In the genomic region with DNA sequence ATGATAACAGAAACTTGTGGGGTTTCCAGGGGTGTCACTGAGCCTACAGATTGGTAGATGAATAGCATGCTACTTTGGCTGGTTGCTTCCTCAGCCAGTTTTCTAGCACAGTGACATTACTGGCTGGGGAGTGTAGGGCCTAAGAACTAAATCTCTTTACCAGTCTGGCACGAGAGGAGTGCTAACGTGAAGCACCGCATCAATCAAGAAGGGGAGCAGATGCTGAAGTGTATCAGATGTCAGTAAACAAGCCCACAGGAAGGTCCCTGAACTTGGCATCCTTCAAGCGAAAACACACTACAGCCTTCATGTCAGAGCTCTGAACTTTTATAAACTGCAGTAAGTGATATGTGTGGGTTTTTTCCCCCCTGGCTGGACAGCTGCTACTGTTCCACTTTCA, we compare ENCODE assay signal across 16 mouse cellular contexts.
A peak's percentile ranks its signal among the peaks of the same experiment; 100 is the strongest.
DNase-seq lines count a peak whose midpoint lies in the region; ATAC-seq and TF ChIP-seq lines count a peak whose summit lies in the region.
"Had no signal": no experiment of that assay in that cellular context is flagged by ENCODE, and none has a peak within 500 bp of the region (broad histone marks: within the 10 kb centered on the region; RNA-seq: fewer than 3 reads in every experiment).

No protein-coding gene starts in this region.

- TF ChIP-seq CTCF in forebrain, postnatal 0 days (IDR thresholded peaks at IDR 0.05; ENCODE audit: low read depth), result no peak
- TF ChIP-seq CTCF in brain, embryonic 14.5 days (IDR thresholded peaks at IDR 0.05; ENCODE audit: borderline replicate concordance, extremely low read depth, insufficient read depth, insufficient read length), result no peak

- no peak for DNase-seq in forebrain, postnatal 0 days
- no peak for DNase-seq in kidney, postnatal 10 days
- peak; percentile 56 for DNase-seq in brain, embryonic 14.5 days (ENCODE audit: low read depth)
- no peak for DNase-seq in left cerebral cortex, postnatal 10 days (ENCODE audit: extremely low spot score in 1 of 2, low spot score in 2 of 2)
- no peak for DNase-seq in ovary, adult 18-20 months (ENCODE audit: low spot score)
- DNase-seq: cerebellum, postnatal 36 days; heart, postnatal 36 days; thymus, postnatal 25 days had no signal

- H3K27ac ChIP-seq in forebrain, postnatal 0 days (ENCODE audit: low read depth, low read length), result no peak overlapping the region
- H3K27ac ChIP-seq in forebrain, embryonic 15.5 days (replicated peaks), result no peak overlapping the region
- no peak overlapping the region for H3K27ac ChIP-seq in kidney, embryonic 16.5 days (ENCODE audit: low read length)
- 0 out of 2 replicates have a peak overlapping the region, but pooled peaks have one; percentile 22 for H3K27ac ChIP-seq in limb, embryonic 15.5 days
- H3K27ac ChIP-seq: liver, embryonic 14.5 days; neural tube, embryonic 12.5 days; stomach, embryonic 15.5 days had no signal

- no peaks in the 10 kb centered on the region for H3K36me3 ChIP-seq in forebrain, postnatal 0 days (ENCODE audit: insufficient read depth)
- H3K36me3 ChIP-seq in forebrain, embryonic 15.5 days, result no peaks in the 10 kb centered on the region
- no peaks in the 10 kb centered on the region for H3K36me3 ChIP-seq in kidney, embryonic 16.5 days (ENCODE audit: insufficient read depth, low read length)
- H3K36me3 ChIP-seq in limb, embryonic 15.5 days, result no peaks in the 10 kb centered on the region
- H3K36me3 ChIP-seq: neural tube, embryonic 12.5 days; stomach, embryonic 15.5 days had no signal

- H3K4me3 ChIP-seq in forebrain, postnatal 0 days (ENCODE audit: low read depth, low read length), result no peak overlapping the region
- H3K4me3 ChIP-seq in forebrain, embryonic 15.5 days, result no peak overlapping the region
- H3K4me3 ChIP-seq in kidney, embryonic 16.5 days (ENCODE audit: low read length), result no peak overlapping the region
- H3K4me3 ChIP-seq in limb, embryonic 15.5 days, result no peak overlapping the region
- H3K4me3 ChIP-seq: neural tube, embryonic 12.5 days; stomach, embryonic 15.5 days had no signal

- ATAC-seq in forebrain, postnatal 0 days, result peak; percentile 29; the same call in 1 of the 2 replicates
- no peak for ATAC-seq in forebrain, embryonic 15.5 days (replicated peaks)
- peak; percentile 73; the same call in 1 of the 2 replicates for ATAC-seq in kidney, embryonic 16.5 days (ENCODE audit: low FRiP score, low TSS enrichment)
- no peak for ATAC-seq in limb, embryonic 15.5 days (ENCODE audit: insufficient number of reproducible peaks, low FRiP score, low TSS enrichment, low read depth)
- ATAC-seq: midbrain, embryonic 16.5 days had no signal

- no peaks in the 10 kb centered on the region for H3K27me3 ChIP-seq in forebrain, postnatal 0 days (ENCODE audit: insufficient read depth, low read length)
- H3K27me3 ChIP-seq in forebrain, embryonic 15.5 days, result no peaks in the 10 kb centered on the region
- H3K27me3 ChIP-seq in kidney, embryonic 16.5 days (ENCODE audit: insufficient read depth, low read length), result no peaks in the 10 kb centered on the region
- no peaks in the 10 kb centered on the region for H3K27me3 ChIP-seq in limb, embryonic 15.5 days
- H3K27me3 ChIP-seq: neural tube, embryonic 12.5 days; stomach, embryonic 15.5 days had no signal

- H3K9me3 ChIP-seq in forebrain, postnatal 0 days (ENCODE audit: low read length), result no peaks in the 10 kb centered on the region
- no peaks in the 10 kb centered on the region for H3K9me3 ChIP-seq in forebrain, embryonic 15.5 days
- no peaks in the 10 kb centered on the region for H3K9me3 ChIP-seq in kidney, embryonic 16.5 days (ENCODE audit: low read length)
- H3K9me3 ChIP-seq in limb, embryonic 15.5 days, result no peaks in the 10 kb centered on the region
- H3K9me3 ChIP-seq: neural tube, embryonic 12.5 days; stomach, embryonic 15.5 days had no signal

- no peak overlapping the region for H3K4me2 ChIP-seq in forebrain, postnatal 0 days (ENCODE audit: low read depth)
- H3K4me2 ChIP-seq in forebrain, embryonic 15.5 days (replicated peaks), result no peak overlapping the region
- H3K4me2 ChIP-seq in kidney, embryonic 16.5 days (replicated peaks; ENCODE audit: low read depth, low read length), result no peak overlapping the region
- no peak overlapping the region for H3K4me2 ChIP-seq in limb, embryonic 15.5 days
- H3K4me2 ChIP-seq: heart, embryonic 11.5 days; neural tube, embryonic 12.5 days; stomach, embryonic 15.5 days had no signal

- no peak for TF ChIP-seq POLR2A in brain, embryonic 14.5 days (IDR thresholded peaks at IDR 0.05; ENCODE audit: borderline replicate concordance, extremely low read depth, insufficient read depth, insufficient read length, poor library complexity, severe bottlenecking)

- intact Hi-C loops in left cerebral cortex, postnatal 10 days (cut with DNase I), result loop anchor here (5.0 kb wide), 1 partner anchor 304 kb away; a partner anchor contains a TSS

- no peak overlapping the region for H3K9ac ChIP-seq in forebrain, postnatal 0 days
- no peak overlapping the region for H3K9ac ChIP-seq in forebrain, embryonic 15.5 days (replicated peaks)
- no peak overlapping the region for H3K9ac ChIP-seq in kidney, embryonic 16.5 days (replicated peaks; ENCODE audit: low read length)
- H3K9ac ChIP-seq in limb, embryonic 15.5 days, result no peak overlapping the region
- H3K9ac ChIP-seq: liver, embryonic 14.5 days; neural tube, embryonic 12.5 days; stomach, embryonic 15.5 days had no signal

- 41% methylated on average over 4 of the region's 4 CpGs for WGBS in forebrain, postnatal 0 days
- WGBS in forebrain, embryonic 15.5 days, result 46% methylated on average over 4 of the region's 4 CpGs
- WGBS in kidney, embryonic 16.5 days, result 25% methylated on average over 4 of the region's 4 CpGs
- WGBS in limb, embryonic 15.5 days, result 39% methylated on average over 4 of the region's 4 CpGs

- H3K4me1 ChIP-seq in forebrain, postnatal 0 days (ENCODE audit: insufficient read depth), result no peaks in the 10 kb centered on the region
- H3K4me1 ChIP-seq in forebrain, embryonic 15.5 days, result peaks cover 27% of the 10 kb centered on the region
- H3K4me1 ChIP-seq in kidney, embryonic 16.5 days (ENCODE audit: insufficient read depth, low read length), result peaks cover 24% of the 10 kb centered on the region
- peaks cover 19% of the 10 kb centered on the region for H3K4me1 ChIP-seq in limb, embryonic 15.5 days
- H3K4me1 ChIP-seq: neural tube, embryonic 12.5 days; stomach, embryonic 15.5 days had no signal

Comparison
In these comparisons a context has a peak if more than half of its experiments do, and no peak if none do; other contexts are left out.
1. ATAC-seq: peak in forebrain, postnatal 0 days (single experiment) and kidney, embryonic 16.5 days (single experiment); none in forebrain, embryonic 15.5 days (single experiment) and limb, embryonic 15.5 days (single experiment).